Mouse (Mus musculus): ENCODE data around the gene Trpc2. TPM values are rescaled to one million over a fixed set of nuclear protein-coding genes. Genes with fewer than 3 reads are reported as not detected.

Trpc2 gene
- polyA plus RNA-seq, 1 experiment from 2014 or later = 0.42 TPM

DNA sequence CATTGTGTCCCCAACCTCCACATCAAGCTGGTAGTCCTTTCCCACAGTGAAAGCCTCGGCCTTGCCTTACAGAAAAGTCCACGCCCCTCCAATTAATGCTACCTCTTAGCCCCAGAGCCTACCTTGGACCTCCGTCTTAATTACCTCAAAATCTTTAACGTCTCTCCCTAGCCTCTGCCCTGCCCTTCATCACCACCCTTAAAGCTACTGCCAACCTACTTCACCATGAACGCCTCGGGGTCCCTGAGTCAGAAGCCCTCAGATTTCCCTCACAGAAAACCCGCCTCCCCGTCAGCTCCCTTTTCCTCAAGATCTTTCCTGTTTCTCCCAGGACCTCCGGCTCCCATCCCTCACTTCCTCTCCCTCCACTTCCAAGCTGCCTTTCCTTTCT lies 18.3 kb upstream of the Trpc2 start:
- WGBS = 2% methylated on average over 9 of the region's 9 CpGs
- Histone ChIP-seq H3K4me1 (replicated peaks; ENCODE audit: control insufficient read depth, insufficient read depth, low read length) (peaks cover 4% of the 10 kb centered on the region; the same call in 1 of the 2 replicates), H3K27ac (ENCODE audit: low read depth, low read length) (peak overlapping the region; percentile 58; the same call in 1 of the 2 replicates), H3K9ac (ENCODE audit: low read depth, low read length) (peak overlapping the region; percentile 82), H3K27me3 (ENCODE audit: control insufficient read depth, insufficient read depth, low read length) (no peaks in the 10 kb centered on the region), H3K36me3 (ENCODE audit: control insufficient read depth, insufficient read depth, low read length) (no peaks in the 10 kb centered on the region), H3K4me3 (ENCODE audit: low read depth, low read length) (peak overlapping the region; percentile 71), H3K4me2 (replicated peaks; ENCODE audit: low read depth, low read length) (peak overlapping the region; percentile 61), H3K9me3 (ENCODE audit: control insufficient read depth, low read length) (no peaks in the 10 kb centered on the region)
- DNase-seq (ENCODE audit: low spot score) = no peak
- ATAC-seq (ENCODE audit: low FRiP score) = peak; percentile 56

DNA sequence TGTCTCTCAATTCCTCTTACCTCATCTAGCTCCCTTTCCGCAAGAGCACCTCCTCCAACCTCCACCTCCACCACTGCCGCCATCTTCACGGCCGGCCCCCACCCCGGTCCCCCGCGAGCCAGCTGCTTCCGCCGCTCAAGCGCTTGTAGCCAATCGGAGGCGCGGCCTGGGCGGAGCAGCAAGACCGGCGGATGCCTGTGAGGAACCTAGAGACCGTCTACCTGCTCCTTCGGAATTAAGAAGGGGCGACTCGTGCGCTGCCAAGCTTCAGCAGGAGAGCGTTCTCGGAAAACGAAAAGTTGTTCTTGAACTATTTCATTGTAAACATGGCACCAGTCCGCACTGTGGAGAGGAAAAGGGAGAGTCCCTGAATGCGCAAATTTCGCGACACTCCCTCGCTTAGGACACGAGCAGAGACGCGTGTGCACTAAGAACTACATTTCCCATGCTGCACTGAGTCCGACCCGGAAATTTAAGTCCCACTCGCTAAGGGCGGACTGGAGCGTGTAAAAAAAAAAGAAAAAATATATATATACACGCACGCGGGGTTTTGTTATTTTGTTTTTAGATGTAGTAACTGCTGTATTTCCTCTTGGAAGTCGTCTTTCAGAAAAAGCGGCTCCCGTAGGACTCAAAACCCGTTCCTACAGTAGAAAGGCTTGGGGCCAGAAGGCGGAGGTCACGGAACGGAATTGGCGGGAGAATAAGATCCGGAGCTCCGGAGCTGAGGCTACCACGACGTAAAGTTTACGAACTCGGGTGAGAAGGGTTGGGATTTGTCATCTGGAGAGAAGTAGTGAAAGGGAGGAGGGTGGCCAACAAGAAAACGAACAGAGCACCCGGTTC lies 17.6 kb upstream of the Trpc2 start, which contains the start of the genes Rnf121, Xndc1 and Xntrpc:
Gene Rnf121, minus strand, starts transcription at position 424 of the 846 bp plus-strand sequence.
Gene Xndc1, plus strand, starts transcription at position 466 of the 846 bp plus-strand sequence.
Gene Xntrpc, plus strand, starts transcription at position 668 of the 846 bp plus-strand sequence.
- Histone ChIP-seq H3K27me3 (ENCODE audit: control insufficient read depth, insufficient read depth, low read length) (no peaks in the 10 kb centered on the region), H3K4me2 (replicated peaks; ENCODE audit: low read depth, low read length) (peak within 1 kb of the TSS; percentile 61), H3K36me3 (ENCODE audit: control insufficient read depth, insufficient read depth, low read length) (no peaks in the 10 kb centered on the region), H3K9me3 (ENCODE audit: control insufficient read depth, low read length) (no peaks in the 10 kb centered on the region), H3K4me3 (ENCODE audit: low read depth, low read length) (peak within 1 kb of the TSS; percentile 71), H3K9ac (ENCODE audit: low read depth, low read length) (peak within 1 kb of the TSS; percentile 82), H3K27ac (ENCODE audit: low read depth, low read length) (peak within 1 kb of the TSS; percentile 58; the same call in 1 of the 2 replicates), H3K4me1 (replicated peaks; ENCODE audit: control insufficient read depth, insufficient read depth, low read length) (peaks cover 4% of the 10 kb centered on the region; the same call in 1 of the 2 replicates)
- DNase-seq (ENCODE audit: low spot score) = peak; percentile 92
- ATAC-seq (ENCODE audit: low FRiP score) = peak; percentile 99
- under 1% methylated on average over 56 of the region's 56 CpGs for WGBS

- H3K27ac ChIP-seq (ENCODE audit: low read depth, low read length) = no peak overlapping the region
- H3K4me2 ChIP-seq (replicated peaks; ENCODE audit: low read depth, low read length) = peak overlapping the region; percentile 59
- H3K27me3 ChIP-seq (ENCODE audit: control insufficient read depth, insufficient read depth, low read length) = no peaks in the 10 kb centered on the region
- DNase-seq (ENCODE audit: low spot score) (peak; percentile 12), ATAC-seq (ENCODE audit: low FRiP score) (no peak)
- 89% methylated on average over 6 of the region's 6 CpGs for WGBS
- no peaks in the 10 kb centered on the region for H3K9me3 ChIP-seq (ENCODE audit: control insufficient read depth, low read length)
- H3K36me3 ChIP-seq (ENCODE audit: control insufficient read depth, insufficient read depth, low read length) = no peaks in the 10 kb centered on the region
- peak overlapping the region; percentile 71 for H3K4me3 ChIP-seq (ENCODE audit: low read depth, low read length)
- H3K9ac ChIP-seq (ENCODE audit: low read depth, low read length) = peak overlapping the region; percentile 63
- H3K4me1 ChIP-seq (replicated peaks; ENCODE audit: control insufficient read depth, insufficient read depth, low read length) = peaks cover 4% of the 10 kb centered on the region; the same call in 1 of the 2 replicates
Measured at GRCm38 (mm10) chr7:102066363-102066762, 16.6 kb upstream of the Trpc2 start.

DNA sequence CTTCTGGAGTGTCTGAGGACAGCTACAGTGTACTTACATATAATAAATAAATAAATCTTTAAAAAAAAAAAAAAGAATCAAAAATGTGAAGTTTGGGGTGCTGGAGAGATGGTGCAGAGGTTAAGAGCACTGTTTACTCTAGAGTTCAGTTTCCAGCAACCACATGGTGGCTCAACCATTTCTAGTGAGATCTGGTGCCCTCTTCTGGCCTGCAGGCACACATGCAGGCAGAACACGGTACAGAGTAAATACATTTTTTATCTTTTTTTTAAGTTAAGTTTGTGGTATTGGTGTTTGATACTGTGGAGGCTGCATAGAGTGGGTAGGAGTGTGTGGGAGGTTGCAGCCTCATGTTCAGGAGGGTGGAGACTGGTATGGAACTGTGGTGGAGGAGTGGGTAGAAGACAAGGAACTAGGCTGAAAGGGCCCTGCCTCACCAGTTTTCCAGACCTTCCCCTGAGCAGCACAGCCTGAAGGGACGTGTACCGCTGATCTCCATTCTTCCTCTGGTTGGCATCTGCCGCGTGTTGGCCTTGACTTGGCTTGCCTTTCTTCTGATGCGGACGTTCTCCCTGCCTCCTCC lies 6.1 kb upstream of the Trpc2 start:
- H3K9me3 ChIP-seq (ENCODE audit: control insufficient read depth, low read length) = no peaks in the 10 kb centered on the region
- WGBS = 88% methylated on average over 7 of the region's 7 CpGs
- no peak overlapping the region for H3K4me3 ChIP-seq (ENCODE audit: low read depth, low read length)
- no peak overlapping the region for H3K9ac ChIP-seq (ENCODE audit: low read depth, low read length)
- H3K27ac ChIP-seq (ENCODE audit: low read depth, low read length) = no peak overlapping the region
- peaks cover 6% of the 10 kb centered on the region; the same call in 1 of the 2 replicates for H3K36me3 ChIP-seq (ENCODE audit: control insufficient read depth, insufficient read depth, low read length)
- H3K4me2 ChIP-seq (replicated peaks; ENCODE audit: low read depth, low read length) = no peak overlapping the region
- no peaks in the 10 kb centered on the region for H3K27me3 ChIP-seq (ENCODE audit: control insufficient read depth, insufficient read depth, low read length)
- H3K4me1 ChIP-seq (replicated peaks; ENCODE audit: control insufficient read depth, insufficient read depth, low read length) = no peaks in the 10 kb centered on the region
- DNase-seq (ENCODE audit: low spot score) = peak; percentile 38
- ATAC-seq (ENCODE audit: low FRiP score) = no peak

DNA sequence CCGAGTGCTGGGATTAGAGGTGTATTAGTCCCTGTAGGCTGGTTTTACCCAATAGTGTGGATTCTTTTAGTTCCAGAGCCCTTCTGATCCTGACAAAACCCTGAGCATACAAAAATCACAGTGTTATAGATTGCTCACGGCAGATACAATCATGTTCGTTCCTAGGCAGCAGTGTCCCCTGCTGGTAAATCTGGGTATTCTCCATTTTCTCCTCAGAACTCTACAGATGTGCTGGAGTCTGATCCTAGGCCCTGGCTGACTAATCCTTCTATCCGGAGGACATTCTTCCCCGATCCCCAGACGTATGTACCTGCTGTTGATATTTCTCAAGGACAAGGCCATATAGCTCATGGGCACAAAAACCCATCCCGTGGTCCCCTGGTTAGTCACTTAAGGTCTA lies 4.4 kb upstream of the Trpc2 start:
- Histone ChIP-seq H3K4me2 (replicated peaks; ENCODE audit: low read depth, low read length) (no peak overlapping the region), H3K9ac (ENCODE audit: low read depth, low read length) (no peak overlapping the region), H3K4me3 (ENCODE audit: low read depth, low read length) (no peak overlapping the region), H3K27ac (ENCODE audit: low read depth, low read length) (no peak overlapping the region), H3K9me3 (ENCODE audit: control insufficient read depth, low read length) (no peaks in the 10 kb centered on the region), H3K27me3 (ENCODE audit: control insufficient read depth, insufficient read depth, low read length) (no peaks in the 10 kb centered on the region), H3K4me1 (replicated peaks; ENCODE audit: control insufficient read depth, insufficient read depth, low read length) (no peaks in the 10 kb centered on the region), H3K36me3 (ENCODE audit: control insufficient read depth, insufficient read depth, low read length) (peaks cover 10% of the 10 kb centered on the region; the same call in 1 of the 2 replicates)
- 83% methylated on average over 7 of the region's 7 CpGs for WGBS
- peak; percentile 32 for DNase-seq (ENCODE audit: low spot score)
- ATAC-seq (ENCODE audit: low FRiP score) = no peak

DNA sequence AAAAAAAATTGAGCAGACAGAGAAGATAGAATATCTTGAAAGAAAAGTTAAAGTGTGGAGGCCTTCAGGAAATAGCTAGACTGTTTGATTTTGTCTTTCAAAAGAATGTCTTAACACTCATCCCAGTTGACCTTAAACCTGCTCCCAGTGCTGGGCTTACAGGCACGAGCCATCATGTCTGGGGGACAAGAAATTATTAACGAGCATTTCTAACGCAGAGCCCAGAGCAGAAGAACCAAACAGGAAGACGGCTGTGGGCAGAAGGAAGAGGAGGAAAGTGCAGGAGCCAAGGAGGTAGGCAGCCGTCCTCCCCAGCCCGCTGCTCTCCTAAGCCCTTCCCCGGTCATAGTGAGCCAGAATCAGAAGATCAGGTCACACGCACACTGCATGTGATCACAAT lies 2.6 kb upstream of the Trpc2 start:
- Histone ChIP-seq H3K4me2 (replicated peaks; ENCODE audit: low read depth, low read length) (no peak overlapping the region), H3K36me3 (ENCODE audit: control insufficient read depth, insufficient read depth, low read length) (peaks cover 6% of the 10 kb centered on the region; the same call in 1 of the 2 replicates), H3K9me3 (ENCODE audit: control insufficient read depth, low read length) (no peaks in the 10 kb centered on the region), H3K27ac (ENCODE audit: low read depth, low read length) (no peak overlapping the region), H3K4me3 (ENCODE audit: low read depth, low read length) (no peak overlapping the region), H3K27me3 (ENCODE audit: control insufficient read depth, insufficient read depth, low read length) (no peaks in the 10 kb centered on the region), H3K9ac (ENCODE audit: low read depth, low read length) (no peak overlapping the region), H3K4me1 (replicated peaks; ENCODE audit: control insufficient read depth, insufficient read depth, low read length) (no peaks in the 10 kb centered on the region)
- ATAC-seq (ENCODE audit: low FRiP score) = no peak
- no peak for DNase-seq (ENCODE audit: low spot score)
- 92% methylated on average over 8 of the region's 8 CpGs for WGBS

DNA sequence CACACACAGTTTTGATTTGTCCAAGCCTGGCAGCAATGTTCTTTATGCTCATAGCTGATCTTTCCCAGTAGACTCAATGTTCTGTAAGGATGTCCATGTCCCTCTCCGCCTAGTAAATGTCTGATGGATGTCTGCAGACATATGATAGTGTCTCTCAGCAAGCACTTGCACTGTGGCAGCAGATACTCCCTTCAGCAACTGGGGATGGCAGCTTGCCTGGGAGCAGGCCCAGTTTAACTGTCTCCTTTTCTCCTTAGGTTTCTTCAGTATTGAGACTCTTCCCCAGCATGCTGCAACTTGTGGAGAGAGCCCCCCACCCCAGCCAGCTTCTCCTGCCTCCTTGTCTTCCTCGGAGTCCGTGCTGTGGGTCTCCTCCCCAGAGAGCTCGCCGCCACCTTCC lies 1.1 kb upstream of the Trpc2 start:
- H3K27ac ChIP-seq (ENCODE audit: low read depth, low read length) = no peak overlapping the region
- peaks cover 6% of the 10 kb centered on the region; the same call in 1 of the 2 replicates for H3K36me3 ChIP-seq (ENCODE audit: control insufficient read depth, insufficient read depth, low read length)
- no peaks in the 10 kb centered on the region for H3K4me1 ChIP-seq (replicated peaks; ENCODE audit: control insufficient read depth, insufficient read depth, low read length)
- ATAC-seq (ENCODE audit: low FRiP score) = no peak
- no peaks in the 10 kb centered on the region for H3K27me3 ChIP-seq (ENCODE audit: control insufficient read depth, insufficient read depth, low read length)
- H3K9me3 ChIP-seq (ENCODE audit: control insufficient read depth, low read length) = no peaks in the 10 kb centered on the region
- H3K4me3 ChIP-seq (ENCODE audit: low read depth, low read length) = no peak overlapping the region
- H3K4me2 ChIP-seq (replicated peaks; ENCODE audit: low read depth, low read length) = no peak overlapping the region
- no peak for DNase-seq (ENCODE audit: low spot score)
- over 99% methylated on average over 5 of the region's 5 CpGs for WGBS
- H3K9ac ChIP-seq (ENCODE audit: low read depth, low read length) = no peak overlapping the region

- H3K36me3 ChIP-seq (ENCODE audit: control insufficient read depth, insufficient read depth, low read length) = peaks cover 6% of the 10 kb centered on the region; the same call in 1 of the 2 replicates
- DNase-seq (ENCODE audit: low spot score) = no peak
- WGBS = 93% methylated on average over 26 of the region's 26 CpGs
Measured at GRCm38 (mm10) chr7:102084041-102084696, 1.3 kb downstream of the Trpc2 start.

More at GRCm38 (mm10) chr7:102084041-102084696, 1.3 kb downstream of the Trpc2 start:
- no peak for ATAC-seq (ENCODE audit: low FRiP score)
- H3K9ac ChIP-seq (ENCODE audit: low read depth, low read length) = no peak overlapping the region
- no peaks in the 10 kb centered on the region for H3K4me1 ChIP-seq (replicated peaks; ENCODE audit: control insufficient read depth, insufficient read depth, low read length)
- no peak overlapping the region for H3K4me3 ChIP-seq (ENCODE audit: low read depth, low read length)
- no peak overlapping the region for H3K27ac ChIP-seq (ENCODE audit: low read depth, low read length)
- no peaks in the 10 kb centered on the region for H3K9me3 ChIP-seq (ENCODE audit: control insufficient read depth, low read length)
- no peak overlapping the region for H3K4me2 ChIP-seq (replicated peaks; ENCODE audit: low read depth, low read length)
- H3K27me3 ChIP-seq (ENCODE audit: control insufficient read depth, insufficient read depth, low read length) = no peaks in the 10 kb centered on the region
